Mouse (Mus musculus) forebrain, embryonic 13.5 days (tissue): ENCODE measurements around the gene Frrs1l. TPM values are rescaled to one million over a fixed set of nuclear protein-coding genes. Genes with fewer than 3 reads are reported as not detected.
A peak's percentile ranks its signal among the peaks of the same experiment; 100 is the strongest.

ENCODE experiments used
- ATAC-seq: fragments of 200-750 bp; cut with Nextera tagmentation; 2 replicates; pipeline ENCODE4 v1.8.0; 2017
- H3K27ac ChIP-seq: fragments of 300-500 bp; sonication (generic); 2 replicates; pipeline ENCODE4 v1.5.1; 2015; ENCODE audit warnings: inconsistent platforms, mild to moderate bottlenecking, moderate library complexity
- H3K27me3 ChIP-seq: fragments of 300-500 bp; sonication (generic); 2 replicates; pipeline ENCODE4 v1.6.1; 2015; ENCODE audit warnings: mild to moderate bottlenecking, inconsistent platforms
- H3K36me3 ChIP-seq: fragments of 300-500 bp; sonication (generic); 2 replicates; pipeline ENCODE4 v1.6.1; 2015; ENCODE audit warnings: mild to moderate bottlenecking, inconsistent platforms; ENCODE audit not compliant: poor library complexity, severe bottlenecking
- H3K4me1 ChIP-seq: fragments of 300-500 bp; sonication (generic); 2 replicates; pipeline ENCODE4 v1.6.1; 2015; ENCODE audit warnings: inconsistent platforms
- H3K4me2 ChIP-seq: fragments of 300-500 bp; sonication (generic); 2 replicates; pipeline ENCODE4 v1.6.1; 2015; ENCODE audit warnings: inconsistent platforms, mild to moderate bottlenecking, moderate library complexity
- H3K4me3 ChIP-seq: fragments of 300-500 bp; sonication (generic); 2 replicates; pipeline ENCODE4 v1.5.1; 2015; ENCODE audit warnings: mild to moderate bottlenecking, inconsistent platforms
- H3K9ac ChIP-seq: fragments of 300-500 bp; sonication (generic); 2 replicates; pipeline ENCODE4 v1.6.1; 2015; ENCODE audit warnings: mild to moderate bottlenecking, inconsistent platforms
- H3K9me3 ChIP-seq: fragments of 300-500 bp; sonication (generic); replicated peaks from 2 replicates; pipeline ENCODE4 v1.6.1; 2016; ENCODE audit warnings: inconsistent platforms
- WGBS: fragments of 180-500 bp; shearing (Covaris S2); methylation state at CpG from one replicate; pipeline ENCODE4 v1.1.7; 2015; 5-methylcytosine and 5-hydroxymethylcytosine counted together
- polyA plus RNA-seq: library from polyadenylated mRNA; unstranded; fragments of >200 nt; fragmentation: Nextera tagmentation; extraction: Ambion mirVana; gene quantifications from 2 replicates; pipeline ENCODE4 v1.2.1, GENCODE M21; 2015

Gene Frrs1l
- polyA plus RNA-seq: 10.9 and 11.6 TPM in 2 replicates

DNA sequence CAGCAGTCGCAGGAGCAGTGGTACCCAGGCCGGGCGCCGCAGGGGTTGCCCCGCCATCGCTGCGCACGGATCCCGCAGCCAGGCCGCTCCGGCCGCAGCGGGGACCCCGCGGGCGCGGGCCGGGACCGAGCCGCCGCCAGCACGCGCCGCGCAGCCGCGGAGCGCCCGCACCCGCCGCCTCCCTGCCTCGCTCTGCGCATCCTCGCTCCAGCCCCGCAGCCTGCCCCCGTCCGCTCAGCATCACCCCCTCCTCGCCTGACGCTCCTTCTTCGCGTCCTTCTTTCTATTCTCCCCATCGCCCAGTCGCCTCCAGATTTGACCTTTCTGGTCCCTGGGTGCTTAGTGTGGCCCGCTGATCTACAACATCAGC is at the start of gene Frrs1l:
Frrs1l (minus strand) TSS at position 177 of the 370 bp plus-strand sequence.
- H3K9ac ChIP-seq: peak within 1 kb of the TSS; percentile 80
- peak within 1 kb of the TSS; percentile 68 for H3K4me3 ChIP-seq
- 0 out of 2 replicates have a peak, but pooled peaks cover 4% of the 10 kb centered on the region for H3K4me1 ChIP-seq
- peaks cover 17% of the 10 kb centered on the region for H3K27me3 ChIP-seq
- H3K27ac ChIP-seq: peak within 1 kb of the TSS; percentile 81
- 0% methylated on average over 11 of the region's 44 CpGs for WGBS
- no peaks in the 10 kb centered on the region for H3K36me3 ChIP-seq
- peak; percentile 93 for ATAC-seq
- H3K9me3 ChIP-seq: 0 out of 2 replicates have a peak, but pooled peaks cover 4% of the 10 kb centered on the region
- peak within 1 kb of the TSS; percentile 92 for H3K4me2 ChIP-seq

DNA sequence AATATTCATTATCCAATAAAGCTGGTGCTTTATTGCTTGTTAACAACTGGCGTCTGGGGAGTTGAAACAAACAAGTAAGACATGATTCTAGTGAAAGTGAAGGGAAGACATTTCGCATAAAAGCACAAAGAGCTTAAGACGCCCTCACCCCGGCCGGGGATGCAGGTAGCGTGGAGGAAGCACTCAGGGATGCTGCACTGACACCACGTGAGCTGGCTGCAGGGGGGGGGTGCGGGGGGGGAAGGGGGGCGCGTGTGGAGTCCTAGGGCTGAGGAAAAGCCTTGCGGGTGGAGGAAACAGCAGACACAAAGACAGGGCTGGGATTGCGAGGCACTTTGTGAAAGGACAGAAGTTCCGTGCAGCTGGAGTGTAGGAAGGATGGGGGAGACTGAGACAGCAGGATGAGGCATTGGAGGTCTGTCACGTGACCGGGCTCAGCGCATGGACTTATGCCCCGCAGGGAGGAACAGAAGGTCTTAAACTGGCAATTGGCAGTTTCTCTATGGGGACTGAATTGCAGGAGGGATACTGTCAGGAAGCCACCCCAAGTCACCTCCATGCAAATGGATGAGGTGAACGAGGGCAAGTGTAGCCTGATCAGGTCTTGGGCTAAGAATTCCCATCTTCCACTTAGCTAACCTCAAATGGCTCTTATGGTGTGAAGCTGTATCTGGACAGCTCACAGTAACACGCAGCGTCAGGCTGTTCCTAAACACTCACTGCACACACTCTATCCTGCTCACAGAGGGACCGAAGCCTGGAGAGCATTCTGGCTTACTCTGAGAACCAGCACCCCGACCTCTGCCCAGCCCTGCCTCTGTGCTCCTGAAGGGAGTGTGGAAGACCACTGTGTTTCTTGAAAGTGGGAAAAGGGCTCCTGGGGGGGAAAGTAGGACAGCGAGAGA is 49.2 kb upstream of the Frrs1l start:
- Histone ChIP-seq H3K27me3 (no peaks in the 10 kb centered on the region), H3K4me3 (peak overlapping the region; percentile 37), H3K36me3 (no peaks in the 10 kb centered on the region), H3K9ac (peak overlapping the region; percentile 50), H3K9me3 (no peaks in the 10 kb centered on the region; the same call in 1 of the 2 replicates), H3K4me1 (peaks cover 12% of the 10 kb centered on the region), H3K4me2 (peak overlapping the region; percentile 64), H3K27ac (no peak overlapping the region; the same call in 1 of the 2 replicates)
- peak; percentile 79 for ATAC-seq
- WGBS: 7% methylated on average over 21 of the region's 23 CpGs

DNA sequence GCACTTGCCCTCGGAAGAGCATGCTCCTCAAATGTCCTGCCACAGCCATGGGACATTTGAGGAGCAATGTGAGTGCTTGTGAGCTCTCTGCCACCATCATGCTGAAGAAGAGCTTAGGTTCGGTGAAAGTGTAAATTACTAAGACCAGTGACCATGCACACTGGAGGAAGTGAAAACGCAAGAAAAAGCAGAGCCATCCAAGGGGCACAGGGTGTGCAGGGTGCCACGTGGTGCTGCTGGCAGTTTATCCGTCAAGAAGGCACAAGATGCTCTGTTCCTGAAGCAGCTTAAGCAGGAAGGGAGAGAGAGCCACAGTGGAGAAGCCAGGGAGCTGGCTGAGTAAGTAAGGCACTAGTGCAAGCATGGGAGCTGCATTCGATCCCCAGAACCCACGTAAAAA is 47.4 kb upstream of the Frrs1l start:
- H3K4me3 ChIP-seq: no peak overlapping the region
- H3K9ac ChIP-seq: no peak overlapping the region
- no peaks in the 10 kb centered on the region for H3K27me3 ChIP-seq
- H3K4me1 ChIP-seq: peaks cover 12% of the 10 kb centered on the region
- H3K4me2 ChIP-seq: no peak overlapping the region
- no peaks in the 10 kb centered on the region; the same call in 1 of the 2 replicates for H3K9me3 ChIP-seq
- H3K27ac ChIP-seq: no peak overlapping the region
- WGBS: 81% methylated on average over 7 of the region's 7 CpGs
- ATAC-seq: no peak
- no peaks in the 10 kb centered on the region for H3K36me3 ChIP-seq

DNA sequence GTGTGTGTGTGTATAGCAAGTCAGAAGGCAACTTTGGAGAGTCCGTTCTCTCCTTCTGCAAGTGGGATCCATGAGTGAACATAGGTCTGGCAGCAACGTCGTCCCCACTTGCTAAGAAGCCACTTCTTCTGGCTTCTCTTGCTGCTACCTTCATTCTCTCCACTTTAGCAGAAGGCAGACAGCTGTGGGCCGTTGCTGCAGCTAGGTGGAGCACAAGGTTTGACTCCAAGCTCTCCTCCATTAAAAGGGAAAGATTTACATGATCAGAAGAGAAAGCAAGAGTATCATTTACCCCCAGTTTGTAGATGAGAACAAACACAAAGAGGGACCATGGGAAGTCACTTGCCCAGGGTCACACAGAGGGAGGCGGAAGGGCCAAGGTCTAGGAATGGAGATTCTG is 44.0 kb upstream of the Frrs1l start:
- Histone ChIP-seq H3K9me3 (no peaks in the 10 kb centered on the region), H3K4me1 (peaks cover 5% of the 10 kb centered on the region), H3K4me2 (no peak overlapping the region), H3K4me3 (no peak overlapping the region), H3K27me3 (no peaks in the 10 kb centered on the region), H3K36me3 (no peaks in the 10 kb centered on the region), H3K27ac (no peak overlapping the region), H3K9ac (no peak overlapping the region)
- WGBS: 76% methylated on average over 4 of the region's 5 CpGs
- no peak for ATAC-seq

DNA sequence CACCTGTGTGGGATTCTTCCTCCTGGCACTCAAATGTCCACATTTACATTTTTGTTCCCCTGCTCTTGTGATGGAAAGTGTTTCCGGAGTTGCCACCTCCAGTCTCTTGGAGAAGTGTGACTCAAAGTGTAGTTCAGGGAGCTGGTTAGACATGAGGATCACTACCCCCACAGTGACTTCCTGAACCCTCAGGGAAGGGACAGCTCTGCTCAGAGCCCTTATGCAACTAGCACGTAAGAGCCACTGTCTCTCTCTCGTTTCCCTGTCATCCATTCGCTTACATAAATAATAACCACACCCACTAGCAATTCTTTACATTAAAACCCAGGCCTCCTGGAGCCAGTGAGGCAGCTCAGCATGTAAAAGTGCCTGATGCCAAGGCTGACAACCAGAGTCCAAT is 41.2 kb upstream of the Frrs1l start:
- no peak for ATAC-seq

DNA sequence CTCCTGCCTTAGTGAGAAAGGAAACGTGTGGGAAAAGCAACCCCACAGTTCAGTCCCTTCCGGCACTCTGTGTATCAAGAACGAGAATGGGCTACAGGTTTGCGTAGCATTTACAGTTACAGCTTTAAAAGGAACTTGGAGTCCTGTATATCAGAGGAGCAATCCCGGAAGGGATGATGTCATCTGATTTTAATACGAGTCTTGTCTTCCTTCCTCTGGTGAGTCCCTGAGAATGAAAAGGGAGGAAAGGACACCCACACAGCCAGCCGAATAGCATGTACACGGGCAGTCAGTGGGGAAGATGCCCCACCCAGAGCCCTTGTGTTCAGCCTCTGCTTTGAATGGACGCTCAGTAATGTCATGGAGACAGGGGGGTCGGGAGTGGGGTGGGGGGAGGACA is 37.8 kb upstream of the Frrs1l start:
- Histone ChIP-seq H3K4me3 (no peak overlapping the region), H3K9ac (no peak overlapping the region), H3K27ac (no peak overlapping the region), H3K9me3 (no peaks in the 10 kb centered on the region), H3K36me3 (no peaks in the 10 kb centered on the region), H3K4me1 (no peaks in the 10 kb centered on the region), H3K27me3 (no peaks in the 10 kb centered on the region), H3K4me2 (no peak overlapping the region)
- 56% methylated on average over 10 of the region's 10 CpGs for WGBS
- no peak for ATAC-seq

More for the DNA sequence above, 41.2 kb upstream of the Frrs1l start:
- H3K4me3 ChIP-seq: no peak overlapping the region
- H3K9me3 ChIP-seq: no peaks in the 10 kb centered on the region
- no peaks in the 10 kb centered on the region for H3K36me3 ChIP-seq
- H3K27ac ChIP-seq: no peak overlapping the region
- no peaks in the 10 kb centered on the region for H3K27me3 ChIP-seq
- 80% methylated on average over 4 of the region's 4 CpGs for WGBS
- H3K4me2 ChIP-seq: no peak overlapping the region
- no peaks in the 10 kb centered on the region for H3K4me1 ChIP-seq
- no peak overlapping the region for H3K9ac ChIP-seq

DNA sequence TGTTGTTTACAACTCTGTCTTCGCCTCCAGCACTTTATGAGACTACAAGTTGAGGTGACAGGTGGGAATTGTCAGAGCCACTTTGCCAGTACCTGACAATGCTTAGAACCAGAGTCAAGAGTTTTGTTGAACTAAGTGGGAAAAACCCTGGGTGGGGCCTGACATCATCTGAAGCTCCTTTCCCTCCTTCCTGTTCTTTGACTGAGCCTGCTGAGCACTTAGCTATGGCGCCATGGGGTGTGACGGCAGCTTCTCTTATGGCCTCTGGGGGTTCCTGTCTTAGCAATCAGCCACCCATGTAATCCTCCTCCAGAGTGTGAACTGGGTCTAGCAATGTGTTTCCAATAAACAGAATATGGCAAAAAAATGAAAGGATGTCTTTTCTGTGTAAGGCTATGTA is 33.3 kb upstream of the Frrs1l start:
- ATAC-seq: no peak
- WGBS: 73% methylated on average over 3 of the region's 3 CpGs
- H3K4me3 ChIP-seq: no peak overlapping the region
- no peak overlapping the region for H3K9ac ChIP-seq
- no peak overlapping the region for H3K4me2 ChIP-seq
- no peaks in the 10 kb centered on the region for H3K27me3 ChIP-seq
- no peaks in the 10 kb centered on the region for H3K9me3 ChIP-seq
- H3K36me3 ChIP-seq: no peaks in the 10 kb centered on the region
- H3K27ac ChIP-seq: no peak overlapping the region
- no peaks in the 10 kb centered on the region for H3K4me1 ChIP-seq

DNA sequence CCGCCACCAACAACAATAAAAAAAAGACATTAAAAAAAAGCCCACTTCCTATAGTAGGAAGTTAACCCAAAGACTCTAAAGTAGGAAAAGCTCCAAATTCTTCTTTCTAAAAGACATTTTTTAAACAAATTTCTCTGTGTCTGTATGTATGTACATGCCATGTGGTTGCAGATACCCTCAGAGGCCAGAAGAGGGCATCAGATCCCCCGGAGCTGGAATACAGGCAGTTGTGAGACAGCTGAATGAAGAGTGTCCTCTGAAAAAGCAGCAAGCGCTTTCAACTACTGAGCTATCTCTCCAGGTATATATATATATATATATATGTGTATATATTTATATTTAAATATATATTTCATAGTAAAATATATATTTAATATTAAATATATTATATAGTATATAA is 31.1 kb upstream of the Frrs1l start:
- no peaks in the 10 kb centered on the region for H3K36me3 ChIP-seq
- no peak for ATAC-seq
- H3K4me1 ChIP-seq: no peaks in the 10 kb centered on the region
- H3K9ac ChIP-seq: no peak overlapping the region
- no peak overlapping the region for H3K4me2 ChIP-seq
- H3K9me3 ChIP-seq: no peaks in the 10 kb centered on the region
- no peak overlapping the region for H3K4me3 ChIP-seq
- H3K27me3 ChIP-seq: no peaks in the 10 kb centered on the region
- no peak overlapping the region for H3K27ac ChIP-seq
- 91% methylated on average over 3 of the region's 3 CpGs for WGBS

DNA sequence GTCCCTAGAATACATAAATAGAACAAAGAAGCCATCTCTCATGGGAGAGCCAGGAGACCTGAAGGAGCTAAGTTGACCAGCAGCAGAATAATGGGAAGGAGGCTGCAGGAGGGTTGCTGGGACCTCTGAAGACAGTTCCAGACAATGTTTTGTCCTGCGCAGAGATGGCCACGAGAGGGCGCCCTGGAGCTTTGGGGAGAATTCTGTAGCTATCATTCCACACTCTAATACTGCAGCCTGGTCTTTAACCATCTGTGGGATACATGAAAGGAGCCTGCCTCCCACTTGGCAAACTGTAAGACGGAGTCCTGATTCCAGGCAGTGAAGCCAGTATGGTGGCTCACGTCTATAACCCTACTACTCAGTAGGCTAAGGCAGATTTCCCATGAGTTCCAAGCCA is 27.0 kb upstream of the Frrs1l start:
- no peaks in the 10 kb centered on the region for H3K9me3 ChIP-seq
- no peaks in the 10 kb centered on the region for H3K36me3 ChIP-seq
- H3K9ac ChIP-seq: no peak overlapping the region
- no peak overlapping the region for H3K27ac ChIP-seq
- no peak overlapping the region for H3K4me3 ChIP-seq
- H3K4me2 ChIP-seq: no peak overlapping the region
- peak; percentile 48; the same call in 1 of the 2 replicates for ATAC-seq
- no peaks in the 10 kb centered on the region for H3K4me1 ChIP-seq
- H3K27me3 ChIP-seq: no peaks in the 10 kb centered on the region
- 25% methylated on average over 5 of the region's 5 CpGs for WGBS

DNA sequence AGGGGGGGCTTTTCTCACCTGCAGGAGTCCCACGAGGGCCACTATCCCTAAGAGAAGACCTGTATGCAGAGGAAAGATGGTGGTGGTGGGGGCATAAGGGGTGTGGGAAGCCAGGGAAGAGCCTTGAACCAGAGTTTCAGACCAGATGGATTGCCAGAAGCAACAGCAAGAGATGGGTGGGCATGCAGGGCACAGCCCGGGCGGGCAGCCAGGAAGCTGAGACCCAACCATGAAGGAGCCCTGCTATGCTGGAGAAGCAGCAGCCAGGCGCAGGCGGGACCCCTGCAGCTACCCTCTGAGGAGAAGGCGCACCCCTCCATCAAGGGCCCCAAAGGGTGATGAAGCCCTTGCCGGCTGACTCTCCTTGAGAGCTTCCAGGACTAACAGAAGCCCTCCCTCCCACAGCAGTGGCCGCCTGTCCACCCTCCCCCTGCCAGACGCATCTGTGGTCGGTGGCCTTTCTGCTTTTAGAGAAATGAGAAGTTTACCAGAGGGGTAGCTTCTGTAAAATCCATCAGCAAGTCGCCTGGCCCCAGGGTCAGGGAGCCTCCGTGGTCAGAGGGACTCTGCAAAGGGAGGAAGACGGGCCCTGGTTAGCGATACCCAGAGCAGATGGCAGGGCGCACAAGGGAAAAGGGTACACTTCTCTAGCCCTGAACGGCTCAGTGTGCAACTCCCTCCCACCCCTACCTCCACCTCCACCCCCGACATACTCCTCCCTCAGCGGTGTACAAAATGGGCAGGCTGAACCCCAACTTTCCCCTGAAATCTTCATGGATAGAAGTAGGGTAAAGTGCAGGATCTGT is 26.4 kb upstream of the Frrs1l start:
- H3K27ac ChIP-seq: no peak overlapping the region
- H3K9me3 ChIP-seq: no peaks in the 10 kb centered on the region
- no peak for ATAC-seq
- H3K4me2 ChIP-seq: no peak overlapping the region
- H3K4me1 ChIP-seq: no peaks in the 10 kb centered on the region
- no peak overlapping the region for H3K9ac ChIP-seq
- no peaks in the 10 kb centered on the region for H3K36me3 ChIP-seq
- WGBS: 57% methylated on average over 18 of the region's 18 CpGs
- H3K4me3 ChIP-seq: no peak overlapping the region
- H3K27me3 ChIP-seq: no peaks in the 10 kb centered on the region

DNA sequence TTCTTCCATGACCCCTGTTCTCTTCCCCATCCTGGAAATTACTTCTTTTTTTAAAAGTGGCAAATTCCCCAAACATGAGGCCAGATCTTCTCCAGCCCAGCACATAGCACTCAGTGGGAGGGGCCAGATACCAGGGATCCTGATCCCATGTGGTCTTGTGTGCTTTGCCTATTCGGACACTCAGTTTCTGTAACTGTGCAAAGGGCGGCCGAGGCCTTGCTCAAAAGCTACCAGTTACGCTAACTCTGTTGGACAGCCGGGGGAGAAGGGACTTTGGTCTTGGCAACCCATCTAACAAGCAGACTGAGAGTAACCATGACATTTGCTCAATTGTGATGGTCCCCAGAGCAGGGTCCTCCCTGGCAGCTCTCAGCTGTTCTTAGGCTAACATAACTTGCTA is 24.8 kb upstream of the Frrs1l start:
- H3K9ac ChIP-seq: no peak overlapping the region
- 0 out of 2 replicates have a peak, but pooled peaks cover 7% of the 10 kb centered on the region for H3K4me1 ChIP-seq
- no peaks in the 10 kb centered on the region for H3K27me3 ChIP-seq
- H3K9me3 ChIP-seq: no peaks in the 10 kb centered on the region
- H3K4me2 ChIP-seq: no peak overlapping the region
- H3K27ac ChIP-seq: no peak overlapping the region
- no peaks in the 10 kb centered on the region for H3K36me3 ChIP-seq
- H3K4me3 ChIP-seq: no peak overlapping the region
- WGBS: 86% methylated on average over 5 of the region's 5 CpGs
- ATAC-seq: no peak

DNA sequence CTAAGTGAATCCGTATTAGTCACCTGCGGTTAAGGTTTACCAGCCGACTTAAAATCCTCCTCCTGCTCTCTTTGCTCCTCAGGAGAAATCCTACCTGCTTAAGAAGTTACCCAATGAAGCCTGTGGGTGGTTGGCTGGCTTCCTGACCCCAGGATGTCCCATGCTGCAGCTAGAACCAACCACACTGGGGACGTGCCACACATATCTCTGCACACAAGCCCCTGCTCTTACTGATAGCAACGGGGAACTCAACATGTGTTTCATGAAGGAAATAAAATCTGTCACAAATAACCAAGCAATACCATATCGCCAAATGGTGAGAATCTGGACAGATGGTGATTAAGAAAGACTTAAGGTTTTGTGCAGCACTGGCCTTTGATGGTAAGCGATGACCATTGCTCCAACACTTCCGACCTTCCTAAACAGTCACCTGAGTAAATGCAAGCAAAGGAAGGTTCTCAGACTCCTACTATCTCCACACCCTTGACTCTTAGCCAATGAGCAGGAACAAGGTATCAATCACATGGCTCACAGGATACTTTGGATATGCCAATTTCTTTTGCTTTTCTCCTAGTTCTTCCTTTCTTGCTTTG is 21.4 kb upstream of the Frrs1l start:
- Histone ChIP-seq H3K27ac (no peak overlapping the region), H3K4me1 (0 out of 2 replicates have a peak, but pooled peaks cover 7% of the 10 kb centered on the region), H3K4me2 (no peak overlapping the region), H3K36me3 (no peaks in the 10 kb centered on the region), H3K4me3 (no peak overlapping the region), H3K9ac (no peak overlapping the region), H3K27me3 (no peaks in the 10 kb centered on the region), H3K9me3 (no peaks in the 10 kb centered on the region)
- no peak for ATAC-seq
- WGBS: 60% methylated on average over 8 of the region's 8 CpGs
